Mouse (Mus musculus) splenic B cell, adult 2 months (primary cell): ENCODE results near the gene Igf1r.

Source experiments
- DNase-seq: peaks from one replicate; pipeline ENCODE4 v3.0.0-alpha.2; 2011; ENCODE audit warnings: low read depth, low spot score
- H3K27me3 ChIP-seq: 2 replicates; pipeline ENCODE4 v1.6.1; 2012; ENCODE audit warnings: mild to moderate bottlenecking, low read length, moderate library complexity, mixed read lengths; ENCODE audit not compliant: control insufficient read depth, poor library complexity, insufficient read depth, severe bottlenecking
- H3K36me3 ChIP-seq: 2 replicates; pipeline ENCODE4 v1.6.1; 2012; ENCODE audit warnings: mild to moderate bottlenecking, low read length, moderate library complexity, mixed read lengths; ENCODE audit not compliant: control insufficient read depth, poor library complexity, insufficient read depth, severe bottlenecking

Gene Igf1r

GRCm38 (mm10) chr7:68246249-68246648, 293.6 kb downstream of the Igf1r start:
- Histone ChIP-seq H3K27me3 (no peaks in the 10 kb centered on the region), H3K36me3 (no peaks in the 10 kb centered on the region; the same call in 1 of the 2 replicates)
- DNase-seq = no peak

DNA sequence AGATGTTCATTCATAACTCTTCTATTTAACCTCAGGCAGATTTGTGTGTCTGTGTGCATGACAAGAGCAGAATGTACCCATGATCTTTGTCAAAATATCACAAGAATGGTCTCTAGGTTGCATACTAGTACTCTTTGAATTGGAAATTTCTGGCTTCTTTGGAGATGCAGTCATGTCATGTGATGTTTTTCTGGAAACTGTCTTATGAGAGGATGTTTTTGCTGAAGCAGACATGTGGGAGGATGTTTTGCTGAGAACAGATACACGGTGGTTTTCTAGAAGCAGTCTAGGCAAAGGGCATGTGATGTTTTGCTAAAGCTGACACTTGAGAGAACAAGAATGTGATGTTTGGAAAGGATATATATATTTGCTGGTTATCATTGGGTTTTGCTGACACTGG, 297.8 kb downstream of the Igf1r start:
- peak; percentile 48 for DNase-seq
- Histone ChIP-seq H3K36me3 (no peaks in the 10 kb centered on the region; the same call in 1 of the 2 replicates), H3K27me3 (no peaks in the 10 kb centered on the region)

DNA sequence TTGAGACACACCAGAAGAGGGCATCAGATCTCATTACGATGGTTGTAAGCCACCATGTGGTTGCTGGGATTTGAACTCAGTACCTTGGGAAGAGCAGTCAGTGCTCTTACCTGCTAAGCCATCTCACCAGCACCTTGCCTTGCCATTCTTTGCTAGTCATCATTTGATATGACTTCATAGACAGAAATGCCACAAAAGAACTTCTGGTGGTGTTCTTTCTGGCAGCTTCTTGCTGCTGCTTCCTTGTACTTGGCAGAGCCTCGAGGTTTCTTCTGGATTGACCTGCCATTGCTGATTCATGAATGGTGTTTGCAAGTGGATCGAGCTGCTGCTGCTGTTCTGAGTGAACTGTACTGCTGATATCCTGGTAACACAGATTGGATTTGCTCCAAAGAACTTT, 298.3 kb downstream of the Igf1r start:
- no peaks in the 10 kb centered on the region; the same call in 1 of the 2 replicates for H3K36me3 ChIP-seq
- no peaks in the 10 kb centered on the region for H3K27me3 ChIP-seq
- no peak for DNase-seq

DNA sequence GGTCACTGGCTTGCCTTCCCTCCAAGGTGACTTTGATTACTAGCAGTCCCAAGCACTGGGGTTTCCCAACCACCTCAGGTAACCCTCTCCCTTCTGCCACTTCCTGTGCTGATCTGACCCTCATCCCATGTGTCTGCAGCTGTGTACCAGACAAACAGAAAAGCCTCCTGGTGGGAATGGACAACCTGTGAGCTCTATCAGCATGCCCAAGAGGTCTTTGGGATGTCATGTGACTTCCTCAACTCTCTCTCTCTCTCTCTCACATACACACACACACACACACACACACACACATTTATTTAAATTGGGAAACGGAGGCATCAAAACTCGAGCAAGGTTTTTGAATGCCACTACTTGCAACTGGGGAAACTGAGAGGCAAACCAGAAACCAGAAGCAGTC, 305.1 kb downstream of the Igf1r start:
- Histone ChIP-seq H3K36me3 (no peaks in the 10 kb centered on the region), H3K27me3 (no peaks in the 10 kb centered on the region)
- no peak for DNase-seq

- no peaks in the 10 kb centered on the region for H3K27me3 ChIP-seq
- DNase-seq = no peak
These were observed 305.9 kb downstream of the Igf1r start for GRCm38 (mm10) chr7:68258326-68259150.

DNA sequence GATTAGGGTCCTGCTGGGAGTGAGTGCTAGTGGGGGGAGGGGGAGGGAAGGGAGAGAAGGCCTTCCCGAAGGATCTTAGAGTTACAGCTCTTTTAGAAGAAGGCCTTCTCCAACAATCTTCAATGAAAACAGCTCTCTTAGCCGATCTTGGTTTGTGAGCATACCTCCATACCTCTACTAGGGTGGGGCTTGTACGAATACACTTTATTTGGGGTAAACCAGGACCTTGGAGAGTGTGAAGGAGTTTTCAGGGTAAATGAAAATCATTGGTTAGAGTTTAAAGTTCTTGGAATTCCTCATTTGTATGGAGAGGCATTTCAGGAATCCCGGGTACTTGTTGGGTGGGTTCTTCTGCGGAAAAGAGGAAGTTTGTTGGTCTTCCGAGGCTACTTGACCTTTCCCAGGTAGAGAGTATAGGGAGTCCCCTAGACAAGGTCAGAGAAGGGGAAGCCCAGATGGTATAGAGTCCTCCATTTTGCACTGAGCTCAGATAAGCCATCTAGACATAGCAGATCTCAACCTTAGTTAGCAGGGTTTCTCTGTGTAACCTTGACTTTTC, 307.0 kb downstream of the Igf1r start:
- Histone ChIP-seq H3K36me3 (no peaks in the 10 kb centered on the region), H3K27me3 (no peaks in the 10 kb centered on the region)
- DNase-seq = no peak

More at GRCm38 (mm10) chr7:68258326-68259150, 305.9 kb downstream of the Igf1r start:
- no peaks in the 10 kb centered on the region for H3K36me3 ChIP-seq

- no peaks in the 10 kb centered on the region for H3K36me3 ChIP-seq
- DNase-seq = no peak
- H3K27me3 ChIP-seq = no peaks in the 10 kb centered on the region
These were observed 310.1 kb downstream of the Igf1r start for GRCm38 (mm10) chr7:68262612-68263200.

DNA sequence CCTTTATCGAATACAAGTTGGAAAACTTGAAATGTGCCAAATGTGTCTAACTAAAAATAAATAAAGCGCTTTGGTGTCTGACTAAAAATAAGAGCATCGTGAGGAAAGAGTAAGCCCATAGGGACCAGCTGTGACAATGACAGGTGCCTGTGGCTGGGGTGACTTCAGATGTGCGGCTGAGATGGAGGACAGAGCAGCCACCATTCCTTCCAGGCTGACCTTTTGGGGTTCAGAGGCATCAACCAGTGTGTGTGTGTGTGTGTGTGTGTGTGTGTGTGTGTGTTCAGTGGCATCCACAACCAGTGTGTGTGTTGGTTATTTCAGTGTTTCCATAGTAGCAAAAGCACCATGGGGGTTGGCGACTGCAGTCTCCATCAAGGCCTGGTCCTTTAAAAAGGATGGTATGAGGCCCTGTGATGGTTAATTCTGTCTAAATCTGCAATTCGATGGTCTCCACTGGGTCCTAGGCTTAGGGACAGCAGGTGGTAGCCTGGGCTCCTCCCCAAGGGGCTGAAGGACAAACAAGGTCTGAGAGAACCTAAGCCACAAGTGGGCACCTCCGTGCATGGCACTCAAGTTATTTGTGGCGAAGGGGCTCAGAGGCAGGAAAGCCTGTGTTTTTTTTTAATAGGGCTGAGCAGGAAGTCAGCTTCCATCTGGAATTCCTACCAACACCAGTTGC, 310.9 kb downstream of the Igf1r start:
- no peaks in the 10 kb centered on the region for H3K27me3 ChIP-seq
- DNase-seq = no peak
- H3K36me3 ChIP-seq = no peaks in the 10 kb centered on the region

- Histone ChIP-seq H3K36me3 (no peaks in the 10 kb centered on the region), H3K27me3 (no peaks in the 10 kb centered on the region)
- no peak for DNase-seq
These were observed 311.4 kb downstream of the Igf1r start, which contains the start of gene Pgpep1l for GRCm38 (mm10) chr7:68264028-68264453. Pgpep1l (minus strand) TSS chr7:68264233.

- Histone ChIP-seq H3K36me3 (no peaks in the 10 kb centered on the region), H3K27me3 (no peaks in the 10 kb centered on the region)
- DNase-seq = peak; percentile 61
These were observed 311.9 kb downstream of the Igf1r start for GRCm38 (mm10) chr7:68264531-68264930.

DNA sequence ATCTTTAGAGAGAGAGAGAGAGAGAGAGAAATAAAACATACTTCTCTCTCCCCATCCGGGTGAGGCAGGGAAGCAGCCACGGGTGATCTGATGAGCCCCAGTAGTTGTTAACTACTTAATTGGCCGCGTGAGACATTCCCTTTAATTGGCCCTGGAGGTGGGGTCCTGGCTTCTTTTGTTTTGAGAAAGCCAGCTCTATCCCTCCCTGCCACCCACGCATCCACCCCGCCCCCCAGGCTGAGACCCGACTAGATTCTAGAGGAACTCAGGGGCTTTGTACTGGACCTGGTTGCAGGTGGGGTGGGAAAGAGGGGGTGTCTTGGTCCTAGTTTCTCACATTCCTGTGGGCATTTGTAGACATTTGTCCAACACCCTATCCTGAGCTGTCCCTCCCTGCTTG, 312.8 kb downstream of the Igf1r start:
- no peak for DNase-seq
- H3K36me3 ChIP-seq = no peaks in the 10 kb centered on the region

GRCm38 (mm10) chr7:68266691-68267090, 314.1 kb downstream of the Igf1r start:
- no peak for DNase-seq
- Histone ChIP-seq H3K27me3 (no peaks in the 10 kb centered on the region), H3K36me3 (no peaks in the 10 kb centered on the region)

More for the DNA sequence above, 312.8 kb downstream of the Igf1r start:
- no peaks in the 10 kb centered on the region for H3K27me3 ChIP-seq

DNA sequence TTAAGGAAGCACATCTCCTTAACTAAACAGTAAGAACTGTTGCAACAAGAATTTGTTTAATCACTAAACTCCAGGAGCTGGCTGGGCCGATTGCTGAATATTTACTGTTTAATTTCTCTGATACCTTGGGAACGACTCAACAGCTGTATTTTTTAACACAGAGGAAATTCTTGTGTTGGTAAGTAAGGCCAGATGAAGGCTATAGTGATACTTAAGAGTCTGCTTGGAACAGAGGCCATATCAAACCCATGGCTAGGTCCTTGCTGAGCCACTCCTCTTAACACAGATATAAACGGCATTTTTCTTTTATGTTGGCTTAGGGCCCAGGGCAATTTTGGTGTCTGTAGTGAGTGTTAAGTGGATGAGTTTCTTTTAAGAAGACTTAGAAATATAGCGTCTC, 317.9 kb downstream of the Igf1r start:
- no peaks in the 10 kb centered on the region for H3K27me3 ChIP-seq
- H3K36me3 ChIP-seq = no peaks in the 10 kb centered on the region
- DNase-seq = no peak

GRCm38 (mm10) chr7:68271816-68272215, 319.2 kb downstream of the Igf1r start:
- no peaks in the 10 kb centered on the region for H3K27me3 ChIP-seq
- no peak for DNase-seq
- no peaks in the 10 kb centered on the region for H3K36me3 ChIP-seq

DNA sequence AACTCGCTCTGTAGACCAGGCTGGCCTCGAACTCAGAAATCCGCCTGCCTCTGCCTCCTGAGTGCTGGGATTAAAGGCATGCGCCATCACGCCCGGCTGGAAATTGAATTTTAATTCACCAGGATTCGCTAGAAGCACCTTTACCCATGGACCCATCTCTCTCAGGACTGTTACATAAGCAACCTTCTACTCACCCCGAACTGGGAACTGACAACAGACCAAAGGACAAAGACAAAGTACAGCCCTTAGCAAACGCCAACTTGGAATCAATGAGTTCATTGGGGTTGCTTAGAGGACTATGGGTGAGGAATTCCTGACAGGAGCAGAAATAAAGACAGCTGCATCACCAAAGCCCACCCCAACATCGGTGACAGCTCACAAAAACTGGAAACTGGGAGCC, 320.0 kb downstream of the Igf1r start:
- no peak for DNase-seq
- no peaks in the 10 kb centered on the region for H3K27me3 ChIP-seq
- H3K36me3 ChIP-seq = no peaks in the 10 kb centered on the region
